Mouse (Mus musculus): Measurements from ENCODE around the gene Shank2.

The Shank2 gene

GRCm38 (mm10) chr7:144031611-144032010 lies 29.9 kb downstream of the Shank2 start:
- DNase-seq: no peak

- no peak for DNase-seq
These were observed 35.8 kb downstream of the Shank2 start for GRCm38 (mm10) chr7:144037541-144037940.

- peak; percentile 50 for DNase-seq
These were observed 36.4 kb downstream of the Shank2 start for GRCm38 (mm10) chr7:144037966-144038669.

GRCm38 (mm10) chr7:144038741-144039140 lies 37.0 kb downstream of the Shank2 start:
- no peak for DNase-seq

GRCm38 (mm10) chr7:144040328-144040727 lies 38.6 kb downstream of the Shank2 start:
- DNase-seq: no peak

- no peak for DNase-seq
These were observed 50.3 kb downstream of the Shank2 start for GRCm38 (mm10) chr7:144052076-144052475.

GRCm38 (mm10) chr7:144055188-144055587 lies 53.5 kb downstream of the Shank2 start:
- no peak for DNase-seq

- no peak for DNase-seq
These were observed 54.2 kb downstream of the Shank2 start for GRCm38 (mm10) chr7:144055702-144056531.

- no peak for DNase-seq
These were observed 68.6 kb downstream of the Shank2 start for GRCm38 (mm10) chr7:144070162-144070949.

GRCm38 (mm10) chr7:144072219-144072618 lies 70.5 kb downstream of the Shank2 start:
- DNase-seq: no peak

- DNase-seq: peak; percentile 22
These were observed 71.1 kb downstream of the Shank2 start for GRCm38 (mm10) chr7:144072856-144073255.

GRCm38 (mm10) chr7:144074718-144075117 lies 73.0 kb downstream of the Shank2 start:
- DNase-seq: peak; percentile 18

GRCm38 (mm10) chr7:144078661-144079060 lies 76.9 kb downstream of the Shank2 start:
- no peak for DNase-seq

GRCm38 (mm10) chr7:144079861-144080260 lies 78.1 kb downstream of the Shank2 start:
- DNase-seq: no peak

GRCm38 (mm10) chr7:144081448-144081847 lies 79.7 kb downstream of the Shank2 start:
- no peak for DNase-seq

GRCm38 (mm10) chr7:144081963-144082362 lies 80.2 kb downstream of the Shank2 start:
- DNase-seq: peak; percentile 11

GRCm38 (mm10) chr7:144087277-144087676 lies 85.5 kb downstream of the Shank2 start:
- no peak for DNase-seq

- no peak for DNase-seq
These were observed 92.4 kb downstream of the Shank2 start for GRCm38 (mm10) chr7:144094132-144094531.

- peak; percentile 7 for DNase-seq
These were observed 95.6 kb downstream of the Shank2 start for GRCm38 (mm10) chr7:144097314-144097713.

GRCm38 (mm10) chr7:144102222-144102980 lies 100.7 kb downstream of the Shank2 start:
- DNase-seq: no peak

- DNase-seq: no peak
These were observed 104.2 kb downstream of the Shank2 start for GRCm38 (mm10) chr7:144105952-144106351.

GRCm38 (mm10) chr7:144106352-144107011 lies 104.8 kb downstream of the Shank2 start:
- DNase-seq: no peak

Data from cerebellum, adult 9-11 months (tissue).